Mouse (Mus musculus): Measurements from ENCODE around the gene Efnb3. TPM values are rescaled to one million over a fixed set of nuclear protein-coding genes. Genes with fewer than 3 reads are reported as not detected.

Efnb3 gene
- polyA plus RNA-seq, 1 experiment from 2014 or later = 9.6 TPM

DNA sequence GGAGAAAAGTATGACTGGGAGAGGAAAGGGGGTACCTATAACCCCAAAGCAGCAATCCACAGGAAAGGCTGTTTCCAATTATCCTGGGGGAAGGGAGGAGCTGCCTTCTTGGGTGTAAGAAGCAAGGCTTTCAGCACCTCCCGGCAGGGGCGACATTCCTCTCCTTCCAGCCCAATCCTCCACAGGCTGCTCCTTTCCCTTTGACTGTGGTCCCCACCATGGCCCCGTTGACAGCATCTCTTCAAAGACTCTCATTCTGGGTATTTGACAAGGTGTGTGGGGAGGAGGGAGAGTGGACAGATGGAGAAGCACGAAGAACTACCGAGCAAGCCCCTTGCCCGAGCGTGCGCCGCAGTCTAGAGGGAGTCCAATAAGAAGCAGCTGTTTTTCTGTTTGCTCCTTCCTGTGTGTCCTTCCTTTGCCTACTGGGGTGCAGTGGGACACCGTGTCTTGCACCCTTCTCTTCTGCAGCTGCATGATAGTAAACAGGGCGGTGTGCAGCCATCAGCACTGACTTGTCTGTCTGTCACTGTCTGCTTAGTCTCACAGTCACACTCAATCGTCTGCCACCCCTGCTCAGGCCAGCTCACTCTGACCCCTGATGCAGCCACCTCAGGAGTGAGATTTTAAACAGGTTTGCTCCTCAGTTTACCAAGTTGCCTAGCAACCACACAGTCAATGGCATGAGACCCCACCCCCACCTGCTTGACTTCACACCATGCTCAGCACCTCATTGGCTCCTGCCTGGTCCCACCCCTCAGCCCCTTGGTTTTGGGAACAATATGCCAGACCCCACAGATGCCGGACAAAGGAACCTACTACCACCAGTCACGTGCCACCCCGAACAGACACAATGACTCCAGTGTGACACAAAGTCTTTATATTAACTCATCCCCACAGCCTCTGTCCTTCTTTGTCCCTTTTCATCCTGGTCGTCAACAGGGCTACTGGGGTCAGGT lies 1.2 kb upstream of the Efnb3 start:
- Histone ChIP-seq H3K27me3 (ENCODE audit: control insufficient read depth, insufficient read depth, low read length) (no peaks in the 10 kb centered on the region), H3K36me3 (ENCODE audit: control insufficient read depth, insufficient read depth, low read length) (peaks cover 6% of the 10 kb centered on the region), H3K9ac (ENCODE audit: low read length) (peak overlapping the region; percentile 87), H3K4me2 (ENCODE audit: low read depth) (peak overlapping the region; percentile 92), H3K4me1 (ENCODE audit: control insufficient read depth, insufficient read depth, low read length) (peaks cover 51% of the 10 kb centered on the region), H3K4me3 (ENCODE audit: low read depth, low read length) (peak overlapping the region; percentile 72; the same call in 1 of the 2 replicates), H3K27ac (ENCODE audit: low read depth, low read length) (peak overlapping the region; percentile 61; the same call in 1 of the 2 replicates), H3K9me3 (ENCODE audit: control insufficient read depth, low read length) (no peaks in the 10 kb centered on the region)
- ATAC-seq (ENCODE audit: insufficient read depth, low FRiP score, low TSS enrichment) (peak; percentile 42), DNase-seq (ENCODE audit: low spot score) (peak; percentile 64)
- 17% methylated on average over 16 of the region's 16 CpGs for WGBS

DNA sequence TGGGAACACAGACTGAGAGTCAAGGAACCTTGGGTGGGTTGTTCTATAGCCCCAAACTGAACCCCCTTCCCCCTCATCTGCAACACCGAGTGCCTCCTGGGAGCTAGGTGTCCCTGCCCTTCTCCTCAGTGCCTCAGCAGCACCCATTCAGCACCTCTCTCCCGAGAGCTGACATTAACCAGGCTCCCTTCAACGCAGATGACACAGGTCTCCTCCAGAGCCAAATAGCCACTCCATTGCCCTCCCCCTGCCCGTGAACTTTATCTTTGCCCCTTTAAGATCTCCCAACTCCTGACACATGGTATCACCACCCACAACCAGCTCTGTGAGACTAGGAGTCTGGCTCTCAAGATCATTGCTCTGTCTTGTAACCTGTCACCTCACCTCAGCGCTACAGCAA lies 822 bp downstream of the Efnb3 start:
- Histone ChIP-seq H3K4me1 (ENCODE audit: control insufficient read depth, insufficient read depth, low read length) (peaks cover 62% of the 10 kb centered on the region), H3K9ac (ENCODE audit: low read length) (peak overlapping the region; percentile 87), H3K36me3 (ENCODE audit: control insufficient read depth, insufficient read depth, low read length) (peaks cover 6% of the 10 kb centered on the region), H3K4me2 (ENCODE audit: low read depth) (peak overlapping the region; percentile 92), H3K27me3 (ENCODE audit: control insufficient read depth, insufficient read depth, low read length) (no peaks in the 10 kb centered on the region), H3K4me3 (ENCODE audit: low read depth, low read length) (peak overlapping the region; percentile 72), H3K9me3 (ENCODE audit: control insufficient read depth, low read length) (no peaks in the 10 kb centered on the region), H3K27ac (ENCODE audit: low read depth, low read length) (no peak overlapping the region)
- ATAC-seq (ENCODE audit: insufficient read depth, low FRiP score, low TSS enrichment) (no peak), DNase-seq (ENCODE audit: low spot score) (no peak)
- WGBS = 13% methylated on average over 5 of the region's 5 CpGs

- Histone ChIP-seq H3K4me3 (ENCODE audit: low read depth, low read length) (peak overlapping the region; percentile 72), H3K36me3 (ENCODE audit: control insufficient read depth, insufficient read depth, low read length) (peaks cover 6% of the 10 kb centered on the region), H3K4me2 (ENCODE audit: low read depth) (peak overlapping the region; percentile 92), H3K27ac (ENCODE audit: low read depth, low read length) (no peak overlapping the region), H3K4me1 (ENCODE audit: control insufficient read depth, insufficient read depth, low read length) (peaks cover 64% of the 10 kb centered on the region), H3K9me3 (ENCODE audit: control insufficient read depth, low read length) (no peaks in the 10 kb centered on the region), H3K9ac (ENCODE audit: low read length) (peak overlapping the region; percentile 87), H3K27me3 (ENCODE audit: control insufficient read depth, insufficient read depth, low read length) (no peaks in the 10 kb centered on the region)
- ATAC-seq (ENCODE audit: insufficient read depth, low FRiP score, low TSS enrichment) (no peak), DNase-seq (ENCODE audit: low spot score) (no peak)
- 31% methylated on average over 6 of the region's 6 CpGs for WGBS
These were observed 1.2 kb downstream of the Efnb3 start for GRCm38 (mm10) chr11:69558756-69559155.

DNA sequence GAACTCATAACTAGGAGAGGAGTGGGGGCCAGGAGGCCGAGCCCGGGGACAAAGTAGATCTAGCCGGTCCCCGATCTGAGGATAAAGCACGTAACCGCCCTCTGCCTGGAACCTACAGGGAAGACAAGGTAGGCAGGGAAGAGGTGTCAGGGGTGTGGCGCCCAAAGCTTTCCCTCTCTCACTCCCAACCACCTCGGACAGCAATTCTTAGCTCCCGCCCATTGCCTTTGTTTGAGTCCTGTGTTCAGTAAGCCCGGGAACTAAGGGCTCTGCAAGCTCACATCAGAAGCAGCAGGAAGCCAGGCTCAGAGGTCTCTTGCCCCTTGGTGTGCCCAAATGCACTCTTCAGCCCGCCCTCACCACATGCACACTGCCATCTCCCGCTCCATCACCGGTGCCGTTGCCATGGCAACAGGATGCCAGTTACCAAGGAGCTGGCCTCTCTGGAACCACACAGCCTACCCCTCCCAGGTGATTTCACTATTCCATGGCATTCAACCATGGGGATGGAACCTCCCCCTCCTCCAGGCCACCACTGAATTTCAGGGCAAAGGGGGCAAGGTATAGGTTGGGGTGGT lies 2.5 kb downstream of the Efnb3 start:
- ATAC-seq (ENCODE audit: insufficient read depth, low FRiP score, low TSS enrichment) (no peak), DNase-seq (ENCODE audit: low spot score) (peak; percentile 74)
- 20% methylated on average over 14 of the region's 14 CpGs for WGBS
- H3K4me1 ChIP-seq (ENCODE audit: control insufficient read depth, insufficient read depth, low read length) = peaks cover 76% of the 10 kb centered on the region
- no peaks in the 10 kb centered on the region for H3K27me3 ChIP-seq (ENCODE audit: control insufficient read depth, insufficient read depth, low read length)
- H3K9me3 ChIP-seq (ENCODE audit: control insufficient read depth, low read length) = no peaks in the 10 kb centered on the region
- peaks cover 2% of the 10 kb centered on the region for H3K36me3 ChIP-seq (ENCODE audit: control insufficient read depth, insufficient read depth, low read length)
- H3K27ac ChIP-seq (ENCODE audit: low read depth, low read length) = no peak overlapping the region
- H3K4me3 ChIP-seq (ENCODE audit: low read depth, low read length) = 0 out of 2 replicates have a peak overlapping the region, but pooled peaks have one; percentile 3
- peak overlapping the region; percentile 12; the same call in 1 of the 2 replicates for H3K9ac ChIP-seq (ENCODE audit: low read length)
- peak overlapping the region; percentile 92 for H3K4me2 ChIP-seq (ENCODE audit: low read depth)

GRCm38 (mm10) chr11:69554539-69555140 lies 5.4 kb downstream of the Efnb3 start:
- no peaks in the 10 kb centered on the region; the same call in 1 of the 2 replicates for H3K36me3 ChIP-seq (ENCODE audit: control insufficient read depth, insufficient read depth, low read length)
- no peak overlapping the region for H3K4me3 ChIP-seq (ENCODE audit: low read depth, low read length)
- no peak overlapping the region for H3K4me2 ChIP-seq (ENCODE audit: low read depth)
- no peak overlapping the region for H3K27ac ChIP-seq (ENCODE audit: low read depth, low read length)
- no peaks in the 10 kb centered on the region for H3K9me3 ChIP-seq (ENCODE audit: control insufficient read depth, low read length)
- WGBS = 89% methylated on average over 5 of the region's 5 CpGs
- no peak for DNase-seq (ENCODE audit: low spot score)
- no peak overlapping the region for H3K9ac ChIP-seq (ENCODE audit: low read length)
- H3K4me1 ChIP-seq (ENCODE audit: control insufficient read depth, insufficient read depth, low read length) = peaks cover 54% of the 10 kb centered on the region
- no peak for ATAC-seq (ENCODE audit: insufficient read depth, low FRiP score, low TSS enrichment)
- H3K27me3 ChIP-seq (ENCODE audit: control insufficient read depth, insufficient read depth, low read length) = no peaks in the 10 kb centered on the region

GRCm38 (mm10) chr11:69553341-69553721 lies 6.7 kb downstream of the Efnb3 start:
- WGBS = 4% methylated on average over 2 of the region's 2 CpGs
- no peaks in the 10 kb centered on the region for H3K9me3 ChIP-seq (ENCODE audit: control insufficient read depth, low read length)
- H3K27me3 ChIP-seq (ENCODE audit: control insufficient read depth, insufficient read depth, low read length) = no peaks in the 10 kb centered on the region
- 0 out of 2 replicates have a peak, but pooled peaks have one; percentile 9 for ATAC-seq (ENCODE audit: insufficient read depth, low FRiP score, low TSS enrichment)
- peaks cover 42% of the 10 kb centered on the region for H3K4me1 ChIP-seq (ENCODE audit: control insufficient read depth, insufficient read depth, low read length)
- peak overlapping the region; percentile 86 for H3K27ac ChIP-seq (ENCODE audit: low read depth, low read length)
- H3K9ac ChIP-seq (ENCODE audit: low read length) = peak overlapping the region; percentile 27
- no peak overlapping the region for H3K4me3 ChIP-seq (ENCODE audit: low read depth, low read length)
- DNase-seq (ENCODE audit: low spot score) = peak; percentile 27
- H3K4me2 ChIP-seq (ENCODE audit: low read depth) = peak overlapping the region; percentile 26
- H3K36me3 ChIP-seq (ENCODE audit: control insufficient read depth, insufficient read depth, low read length) = no peaks in the 10 kb centered on the region; the same call in 1 of the 2 replicates

DNA sequence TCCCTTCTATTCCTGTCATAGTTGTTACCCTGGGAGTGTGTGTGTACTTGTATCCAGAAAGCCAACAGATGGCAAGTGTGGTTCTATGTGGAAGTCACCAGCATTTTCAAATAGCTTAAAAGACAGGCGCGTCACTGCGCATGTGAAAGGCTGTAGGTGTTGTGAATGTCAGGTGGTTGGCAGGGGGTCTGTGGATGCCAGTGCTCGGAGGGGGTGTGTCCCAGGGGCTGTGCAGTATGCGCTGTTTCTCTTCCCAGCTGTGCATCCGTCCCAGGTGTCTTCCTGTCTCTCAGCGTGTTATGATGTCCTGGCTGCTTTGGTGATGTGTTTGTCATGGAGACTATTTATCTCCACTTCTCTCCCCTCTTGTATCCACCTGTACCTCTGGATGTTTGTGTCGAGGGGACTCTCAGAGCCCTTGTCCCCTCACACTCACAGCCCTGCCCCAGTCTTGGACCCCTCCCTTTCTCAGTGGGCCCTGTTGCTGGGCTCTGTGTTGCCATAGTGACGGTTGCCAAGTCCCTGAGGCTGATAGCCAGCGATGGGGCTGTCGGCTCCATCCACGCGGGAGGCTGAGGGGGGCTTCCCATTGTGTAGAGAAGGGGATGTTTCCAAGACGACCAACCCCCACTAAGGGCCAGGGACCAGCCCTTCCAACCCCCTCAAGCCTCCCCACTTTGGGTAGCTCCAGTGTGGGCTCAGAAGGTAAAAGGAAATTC lies 7.2 kb downstream of the Efnb3 start:
- Histone ChIP-seq H3K27me3 (ENCODE audit: control insufficient read depth, insufficient read depth, low read length) (no peaks in the 10 kb centered on the region), H3K27ac (ENCODE audit: low read depth, low read length) (peak overlapping the region; percentile 86), H3K4me1 (ENCODE audit: control insufficient read depth, insufficient read depth, low read length) (peaks cover 37% of the 10 kb centered on the region), H3K36me3 (ENCODE audit: control insufficient read depth, insufficient read depth, low read length) (no peaks in the 10 kb centered on the region; the same call in 1 of the 2 replicates), H3K4me3 (ENCODE audit: low read depth, low read length) (no peak overlapping the region), H3K9ac (ENCODE audit: low read length) (peak overlapping the region; percentile 27), H3K4me2 (ENCODE audit: low read depth) (peak overlapping the region; percentile 26), H3K9me3 (ENCODE audit: control insufficient read depth, low read length) (no peaks in the 10 kb centered on the region)
- ATAC-seq (ENCODE audit: insufficient read depth, low FRiP score, low TSS enrichment) (peak; percentile 85), DNase-seq (ENCODE audit: low spot score) (peak; percentile 86)
- WGBS = 18% methylated on average over 14 of the region's 14 CpGs

DNA sequence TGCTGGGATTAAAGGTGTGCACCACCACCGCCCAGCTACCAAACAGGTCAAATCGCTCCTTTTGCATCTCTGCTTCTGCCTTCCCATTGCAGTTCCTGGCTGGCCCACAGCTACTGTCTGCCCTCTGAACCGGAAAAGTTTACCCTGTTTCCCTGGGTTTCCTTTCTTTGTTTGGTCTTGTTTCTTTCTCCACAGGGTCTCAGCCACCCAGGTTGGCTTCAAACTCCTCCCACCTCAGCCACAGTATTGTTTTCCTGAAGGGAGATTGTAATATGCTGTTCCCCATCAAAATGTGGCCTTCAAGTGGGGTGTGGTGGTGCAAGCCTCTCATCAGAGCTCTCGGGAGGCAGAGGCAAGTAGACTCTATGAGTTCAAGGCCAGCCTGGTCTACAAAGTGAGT lies 8.7 kb downstream of the Efnb3 start:
- Histone ChIP-seq H3K4me1 (ENCODE audit: control insufficient read depth, insufficient read depth, low read length) (peaks cover 29% of the 10 kb centered on the region), H3K4me3 (ENCODE audit: low read depth, low read length) (no peak overlapping the region), H3K9ac (ENCODE audit: low read length) (no peak overlapping the region), H3K36me3 (ENCODE audit: control insufficient read depth, insufficient read depth, low read length) (no peaks in the 10 kb centered on the region; the same call in 1 of the 2 replicates), H3K27me3 (ENCODE audit: control insufficient read depth, insufficient read depth, low read length) (no peaks in the 10 kb centered on the region), H3K27ac (ENCODE audit: low read depth, low read length) (no peak overlapping the region), H3K4me2 (ENCODE audit: low read depth) (no peak overlapping the region), H3K9me3 (ENCODE audit: control insufficient read depth, low read length) (no peaks in the 10 kb centered on the region)
- WGBS = 66% methylated on average over 4 of the region's 4 CpGs
- DNase-seq (ENCODE audit: low spot score) (no peak), ATAC-seq (ENCODE audit: insufficient read depth, low FRiP score, low TSS enrichment) (no peak)
